Mouse (Mus musculus) retina, postnatal 1 day (tissue): ENCODE measurements at regions not wholly inside any gene's neighbourhood (a gene's known extent, or its start where the extent isn't known, plus 50 kb on each side); places are given as distances from the start of the nearest gene placed in this dataset.
"Not testable (repeated sequence)": the region's sequence is repeated elsewhere in the genome, so short reads cannot be mapped to it uniquely, and the experiment has no call there.

ENCODE experiments used
- DNase-seq: peaks from one replicate; pipeline ENCODE4 v3.0.0-alpha.2; 2012

GRCm38 (mm10) chr9:32947221-32947620, 311.2 kb downstream of the Ets1 start:
- no peak for DNase-seq

DNA sequence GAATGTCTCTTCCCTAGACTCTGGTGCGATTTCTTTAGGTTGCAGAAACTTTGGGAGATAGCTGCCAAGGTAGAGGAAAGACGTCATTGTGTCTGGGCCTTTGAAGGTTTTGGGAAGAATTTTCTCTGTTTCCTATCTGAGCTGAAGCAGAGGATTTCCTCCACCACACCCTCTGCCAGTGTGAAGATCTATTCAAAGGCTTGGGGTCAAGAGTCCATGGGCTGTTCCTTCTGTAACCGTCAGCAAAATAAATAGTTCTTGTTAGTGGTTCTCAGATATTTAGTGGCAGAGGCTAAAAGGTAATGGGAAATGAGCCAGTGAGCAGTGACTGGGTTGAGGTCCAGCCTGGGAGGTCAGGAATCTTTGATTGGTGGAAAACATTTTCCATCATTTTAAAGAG, 313.0 kb downstream of the Ets1 start:
- no peak for DNase-seq

- DNase-seq, result peak; percentile 57
Observed at GRCm38 (mm10) chr9:32958716-32959115, 322.7 kb downstream of the Ets1 start.

DNA sequence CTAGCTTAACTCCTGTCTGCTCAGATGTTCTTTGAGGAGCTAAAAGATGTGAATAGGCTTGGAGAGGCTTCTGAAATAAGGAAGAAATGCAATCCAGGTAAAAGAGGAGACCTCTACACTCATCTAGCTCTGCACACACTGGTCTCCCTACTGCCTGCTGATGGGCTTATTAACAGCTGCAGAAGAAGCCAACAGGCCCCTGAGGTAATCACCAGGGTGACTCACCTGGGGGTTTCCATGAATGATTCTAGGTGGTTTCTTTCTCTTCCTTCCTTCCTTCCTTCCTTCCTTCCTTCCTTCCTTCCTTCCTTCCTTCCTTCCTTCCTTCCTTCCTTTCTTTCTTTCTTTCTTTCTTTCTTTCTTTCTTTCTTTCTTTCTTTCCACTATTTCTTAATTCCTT, 323.4 kb downstream of the Ets1 start:
- not testable (repeated sequence) for DNase-seq

DNA sequence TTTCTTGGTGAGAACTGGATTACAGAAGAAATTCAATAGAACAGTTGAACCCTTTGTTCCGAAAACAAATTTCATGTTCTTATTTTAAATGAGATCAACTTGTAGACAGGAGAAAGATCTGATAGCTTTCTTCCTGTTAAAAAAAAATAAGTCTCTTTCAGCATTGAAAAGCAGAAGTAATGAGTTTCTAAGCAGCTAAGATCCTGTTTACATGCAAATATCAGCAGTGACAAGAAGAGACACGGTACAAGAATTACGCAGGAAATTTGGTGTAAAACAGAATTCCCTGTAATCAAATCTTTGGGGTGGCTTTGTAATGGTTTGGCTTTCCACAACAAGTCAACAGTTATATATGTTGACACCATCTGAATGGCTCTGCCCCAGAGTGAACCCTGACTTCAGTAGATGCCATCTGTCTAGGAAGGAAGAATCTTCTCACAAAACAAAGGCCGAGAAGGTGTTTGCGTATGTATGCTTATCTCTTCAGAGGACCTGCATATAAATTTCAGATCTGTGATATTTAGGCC, 326.7 kb downstream of the Ets1 start:
- DNase-seq, result no peak

DNA sequence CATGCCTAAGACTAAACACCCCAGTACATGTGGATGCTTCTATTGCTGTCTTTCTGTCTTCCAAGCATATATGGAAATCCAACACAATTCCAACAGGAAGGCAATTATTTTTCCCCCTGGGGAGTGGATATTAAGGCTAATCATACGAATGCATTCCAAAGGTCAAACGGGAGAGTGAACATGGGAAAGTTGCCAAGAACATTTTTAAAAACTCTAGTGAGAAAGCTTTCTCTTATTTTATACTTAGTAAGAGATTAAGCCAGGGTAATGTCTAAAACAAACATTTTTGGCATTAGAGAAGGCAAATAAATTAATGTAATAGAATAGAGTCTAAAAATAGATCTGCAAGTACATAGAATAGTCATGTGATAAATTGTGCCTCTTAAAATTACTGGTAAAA, 332.4 kb downstream of the Ets1 start:
- DNase-seq, result no peak

GRCm38 (mm10) chr9:32971421-32971820, 335.4 kb downstream of the Ets1 start:
- no peak for DNase-seq

- peak; percentile 8 for DNase-seq
Observed at GRCm38 (mm10) chr9:32971926-32972325, 335.9 kb downstream of the Ets1 start.

DNA sequence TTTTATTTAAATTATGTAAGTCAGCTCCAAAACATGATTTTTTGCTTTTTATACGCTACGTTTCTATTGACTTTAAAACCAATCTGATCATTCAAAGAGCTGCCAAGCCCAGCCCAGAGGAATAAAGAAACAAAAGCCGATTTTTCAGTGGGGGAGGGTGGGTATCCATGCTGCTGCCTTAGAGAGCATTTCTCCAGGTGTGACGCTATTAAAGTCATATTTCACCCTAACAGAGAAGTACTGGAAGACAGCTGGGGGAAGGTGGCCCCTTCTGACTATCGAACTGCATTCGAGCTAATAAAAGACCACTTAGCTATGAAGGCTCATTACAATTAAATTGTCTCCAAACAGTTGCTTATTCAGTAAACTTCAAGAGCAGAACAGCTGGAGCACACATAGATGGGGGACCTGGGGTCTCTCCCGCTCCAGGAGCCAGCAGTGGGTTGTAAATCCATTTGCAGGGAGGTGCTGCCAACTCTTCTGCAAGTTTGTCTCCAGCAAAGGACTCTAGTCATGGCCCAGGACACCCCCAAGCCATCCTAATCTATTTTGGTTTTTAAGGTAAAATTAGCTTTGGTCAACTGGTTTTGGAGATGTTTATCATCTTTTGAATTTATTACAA, 336.5 kb downstream of the Ets1 start:
- no peak for DNase-seq

DNA sequence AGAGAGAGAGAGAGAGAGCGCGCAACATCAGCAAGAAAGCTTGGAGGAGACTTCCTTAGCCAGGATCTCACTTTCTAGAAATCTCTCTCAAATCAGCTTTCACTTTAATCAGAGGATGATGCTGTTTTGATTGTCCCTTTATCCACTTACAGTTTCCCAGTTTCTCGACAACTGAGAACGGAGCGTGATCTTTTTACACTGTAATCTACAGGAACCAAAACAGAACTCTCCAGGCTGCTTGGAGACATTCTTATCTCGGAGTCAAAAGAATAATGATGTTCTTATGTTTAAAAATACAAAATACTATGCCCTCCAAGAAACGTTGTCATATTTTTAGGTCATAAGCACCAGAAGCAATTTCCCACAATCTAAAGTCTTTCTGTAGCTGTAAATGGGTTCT, 341.7 kb downstream of the Ets1 start:
- DNase-seq, result no peak

DNA sequence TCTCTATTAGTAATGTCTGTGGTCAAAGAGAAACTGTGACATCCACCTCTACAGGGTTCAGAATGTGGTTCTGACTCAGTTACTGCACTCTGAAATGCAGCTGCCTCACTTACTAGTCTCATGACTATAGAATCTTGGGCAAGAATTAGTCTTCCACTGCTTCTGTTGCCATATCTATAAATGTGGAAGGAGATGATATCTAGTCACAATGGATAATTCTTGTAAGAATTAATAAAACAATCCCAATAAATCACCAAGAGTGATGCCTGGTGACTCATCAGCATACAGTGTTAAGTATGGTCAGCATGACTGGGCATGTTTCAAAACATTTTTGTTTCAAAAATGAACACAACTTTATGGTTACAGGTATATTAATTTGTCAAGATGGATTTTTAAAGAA, 344.8 kb downstream of the Ets1 start:
- DNase-seq, result no peak

DNA sequence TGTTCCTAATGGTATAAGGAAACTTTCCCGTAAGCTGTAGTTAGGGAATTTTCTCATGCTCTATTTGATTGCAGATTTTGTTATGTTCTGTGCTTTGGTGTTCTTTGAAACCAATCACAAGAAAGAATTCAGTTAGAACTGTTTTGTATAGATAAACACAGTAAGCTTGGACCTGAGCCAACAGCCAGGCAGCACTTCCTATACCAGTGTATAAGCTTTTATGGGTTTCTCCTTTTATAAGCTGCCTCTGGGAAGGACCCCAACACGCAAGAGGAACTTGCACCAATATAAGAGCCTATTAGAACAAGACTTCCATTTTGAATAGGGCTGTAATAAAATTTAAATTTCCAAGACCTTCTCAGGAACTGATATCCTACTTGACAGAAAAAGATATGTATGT, 347.2 kb downstream of the Ets1 start:
- no peak for DNase-seq

DNA sequence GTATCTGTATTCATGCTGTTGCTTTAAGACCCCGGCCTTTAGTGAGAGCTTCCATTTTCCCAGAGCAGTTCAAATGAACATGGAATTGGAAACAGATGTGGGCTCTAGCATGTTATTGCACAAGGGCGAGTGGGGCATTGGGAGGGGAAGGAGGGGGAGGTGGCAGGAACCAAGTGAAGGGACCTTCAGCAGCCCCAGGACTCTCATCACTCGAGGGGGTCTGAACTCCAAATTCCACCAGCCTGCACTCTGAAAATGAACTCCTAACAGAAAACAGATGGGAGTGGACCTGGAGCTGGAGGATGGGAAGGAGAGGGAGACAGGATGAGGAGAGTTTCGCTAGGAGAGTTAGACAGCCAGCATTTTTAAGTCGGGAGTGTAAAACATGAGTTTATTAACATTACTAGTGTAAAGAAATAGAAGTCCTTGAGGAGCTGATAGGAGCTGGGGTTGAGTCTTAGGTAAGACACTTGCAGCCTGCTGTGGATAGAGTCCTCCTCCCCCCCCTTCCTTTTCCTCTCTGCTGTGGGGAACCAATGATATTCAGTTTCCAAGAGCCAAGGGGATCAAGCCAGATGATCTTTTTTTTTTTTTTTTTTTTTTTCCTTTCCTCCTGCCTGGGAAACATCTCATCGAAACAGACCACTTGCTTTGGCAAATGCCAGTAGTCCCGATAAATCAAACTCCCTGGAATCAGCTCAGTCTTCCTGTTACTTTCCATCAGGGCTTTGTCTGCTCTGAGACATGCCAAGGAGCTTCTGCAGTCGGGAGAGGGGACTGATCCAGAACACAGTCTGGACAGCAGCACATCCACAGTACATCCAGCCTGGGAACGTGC, 351.0 kb downstream of the Ets1 start:
- DNase-seq, result no peak

GRCm38 (mm10) chr9:32989006-32989405, 353.0 kb downstream of the Ets1 start:
- no peak for DNase-seq

DNA sequence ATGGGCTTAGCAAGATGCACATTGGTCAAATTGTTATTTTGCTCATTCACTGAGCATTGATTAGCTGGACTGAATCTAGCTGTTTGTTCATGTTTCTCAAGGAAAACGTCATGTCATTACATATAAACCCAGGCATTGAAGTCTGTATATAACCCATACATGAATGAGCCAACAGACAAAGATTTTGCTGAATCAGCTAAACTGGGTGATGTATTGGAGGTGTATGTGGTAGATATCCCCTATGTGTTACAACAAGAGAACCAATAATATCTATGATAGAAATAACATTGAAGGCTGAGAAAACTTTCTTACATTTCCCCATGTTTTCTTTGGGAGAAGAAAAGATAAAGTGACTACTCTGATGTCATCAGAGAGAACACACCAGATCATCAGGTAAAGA, 362.3 kb downstream of the Ets1 start:
- DNase-seq, result no peak

GRCm38 (mm10) chr9:33000691-33001164, 364.7 kb downstream of the Ets1 start:
- DNase-seq, result no peak

DNA sequence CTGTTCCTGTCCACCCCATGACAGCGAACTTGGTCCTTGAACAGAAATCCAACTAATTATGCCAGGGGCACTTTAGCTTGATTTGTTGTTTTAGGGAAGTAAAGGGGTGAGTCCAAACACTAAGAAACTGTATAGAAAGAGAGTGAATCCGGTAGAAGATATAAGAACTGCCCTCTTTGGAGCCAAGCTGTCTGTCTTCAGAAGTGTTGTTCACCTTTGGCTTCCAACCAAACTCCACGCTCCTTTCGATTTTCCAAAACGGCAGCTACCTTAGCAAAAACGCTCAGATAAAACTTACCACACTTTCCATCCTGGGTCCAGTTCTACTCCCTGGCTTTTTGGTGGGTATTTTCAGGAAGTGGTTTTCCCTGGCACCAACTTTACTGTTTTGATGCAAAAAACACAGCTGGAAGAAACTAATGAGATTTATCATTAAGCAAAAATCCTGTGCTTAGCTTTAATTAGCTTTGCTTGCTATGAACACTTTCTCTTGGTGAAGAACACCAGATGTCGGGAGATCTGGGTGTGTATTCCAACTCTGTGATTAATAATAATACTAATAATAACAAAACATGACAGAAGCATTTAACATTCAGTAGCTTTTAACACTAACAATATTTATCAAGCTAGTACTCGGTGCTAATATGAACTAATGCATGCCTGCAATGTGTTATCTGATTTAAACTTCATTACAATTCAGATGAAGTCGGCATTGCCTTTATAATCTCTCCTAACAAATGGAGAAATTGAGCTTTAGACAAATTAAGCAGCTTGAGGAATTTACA, 365.3 kb downstream of the Ets1 start:
- DNase-seq, result no peak

DNA sequence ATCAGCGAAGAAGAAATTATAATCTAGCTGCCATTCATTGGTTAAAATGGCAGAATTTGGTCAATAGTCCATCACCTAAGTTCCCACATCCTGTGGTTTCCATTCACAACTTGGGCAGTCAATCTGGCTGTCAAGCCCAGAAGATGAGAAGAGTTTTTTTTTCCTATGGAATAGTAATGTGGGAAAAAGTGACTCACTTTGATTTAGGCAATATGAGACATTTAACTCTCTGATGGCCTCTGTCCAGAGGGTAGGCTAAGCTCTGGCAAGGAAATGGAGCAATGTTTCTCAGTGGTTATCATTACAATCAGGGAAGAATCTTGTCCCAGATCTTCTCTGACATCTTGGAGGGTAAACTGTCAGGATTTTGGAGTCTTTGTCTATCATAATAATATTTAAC, 367.9 kb downstream of the Ets1 start:
- DNase-seq, result no peak

GRCm38 (mm10) chr9:33004536-33004935, 368.5 kb downstream of the Ets1 start:
- DNase-seq, result no peak

GRCm38 (mm10) chr9:33007456-33008063, 371.5 kb downstream of the Ets1 start:
- DNase-seq, result no peak

DNA sequence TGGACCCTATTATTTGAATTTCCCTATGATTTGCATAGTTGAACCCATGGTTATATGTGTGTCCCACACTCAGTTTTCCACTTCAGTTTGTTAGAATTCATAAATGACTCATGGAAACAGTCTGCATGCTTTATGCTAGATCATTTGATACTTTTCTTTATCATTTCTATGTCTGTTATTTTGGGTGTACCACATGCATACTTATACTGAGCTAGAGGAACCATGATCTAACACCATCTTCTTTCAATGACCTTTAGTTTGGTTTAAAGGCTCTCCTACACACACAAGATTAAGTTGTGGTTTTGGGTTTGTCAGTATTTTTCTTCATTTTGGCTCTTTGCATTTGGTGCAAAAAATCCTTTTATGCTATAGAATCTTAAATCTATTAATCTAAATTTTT, 375.2 kb downstream of the Ets1 start:
- DNase-seq, result no peak

DNA sequence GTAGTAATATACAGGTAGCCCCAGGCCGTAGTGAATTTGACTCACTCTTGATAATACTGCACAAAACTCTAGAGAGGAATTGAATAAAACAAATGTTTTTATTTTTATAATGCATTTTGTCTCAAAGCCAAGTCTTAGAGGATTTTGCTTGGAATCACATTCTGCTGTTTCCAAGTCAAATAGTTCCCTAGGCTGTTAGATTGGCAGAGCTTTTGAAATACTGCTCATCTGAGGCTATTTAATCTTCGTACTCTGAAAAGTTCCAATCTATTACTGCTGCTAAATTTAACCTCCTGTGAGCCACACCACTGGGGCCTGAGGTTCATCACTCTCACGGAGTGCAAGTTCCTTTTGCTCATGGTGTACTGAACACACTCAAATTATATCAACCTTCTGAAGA, 399.4 kb downstream of the Ets1 start:
- no peak for DNase-seq

- DNase-seq, result no peak
Observed at GRCm38 (mm10) chr9:33039221-33039790, 403.3 kb downstream of the Ets1 start.
